Mouse (Mus musculus) small intestine, adult 2 months (tissue): ENCODE measurements around the gene Ifitm3.

Experiments used
- CTCF ChIP-seq: fragments of 200-500 bp; IDR thresholded peaks from 2 replicates; pipeline ENCODE4 v1.5.1; 2012; ENCODE audit warnings: low read depth, mild to moderate bottlenecking, control low read depth, inconsistent platforms, low read length, moderate library complexity, mixed read lengths; ENCODE audit not compliant: insufficient replicate concordance, insufficient read length; ENCODE audit errors: extremely low read depth
- POLR2A ChIP-seq: fragments of 200-500 bp; IDR thresholded peaks from 2 replicates; pipeline ENCODE4 v1.6.1; 2012; ENCODE audit warnings: low read depth, mild to moderate bottlenecking, control low read depth, inconsistent platforms, low read length, moderate library complexity

- TF ChIP-seq CTCF (no peak), POLR2A (no peak)
Measured at GRCm38 (mm10) chr7:140998853-140999700, 11.5 kb downstream of the Ifitm3 start.
